15 mouse cellular contexts compared by ENCODE assay signal in genomic region chr5:143043902-143044301, GRCm38 (mm10).
DNase-seq lines count a peak whose midpoint lies in the region; TF ChIP-seq lines count a peak whose summit lies in the region.
"Had no signal": no experiment of that assay in that cellular context is flagged by ENCODE, and none has a peak within 500 bp of the region (broad histone marks: within the 10 kb centered on the region; RNA-seq: fewer than 3 reads in every experiment).

No protein-coding gene starts in this region.

- no peaks in the 10 kb centered on the region for H3K27me3 ChIP-seq in kidney, adult 2 months (replicated peaks; ENCODE audit: control insufficient read depth, insufficient read depth, low read length)
- H3K27me3 ChIP-seq: heart, embryonic 13.5 days; limb, embryonic 15.5 days had no signal

- no peak for TF ChIP-seq POLR2A in kidney, adult 2 months (IDR thresholded peaks at IDR 0.05; ENCODE audit: low read depth, low read length)

- WGBS in kidney, adult 2 months: 61% methylated on average over 2 of the region's 2 CpGs

- peaks cover 6% of the 10 kb centered on the region for H3K4me1 ChIP-seq in kidney, adult 2 months (ENCODE audit: control insufficient read depth, insufficient read depth, low read length)

- H3K36me3 ChIP-seq in kidney, adult 2 months (ENCODE audit: control insufficient read depth, insufficient read depth, low read length): 0 out of 2 replicates have a peak, but pooled peaks cover 1% of the 10 kb centered on the region

- H3K27ac ChIP-seq in layer of hippocampus, adult 2 months: peak overlapping the region; percentile 33; the same call in 1 of the 2 replicates
- no peak overlapping the region for H3K27ac ChIP-seq in kidney, adult 2 months (ENCODE audit: insufficient read depth, low read depth, low read length)
- H3K27ac ChIP-seq: embryonic facial prominence, embryonic 10.5 days; heart, embryonic 13.5 days; kidney, postnatal 0 days; limb, embryonic 15.5 days; midbrain, embryonic 10.5 days had no signal

- H3K4me3 ChIP-seq in layer of hippocampus, adult 2 months: no peak overlapping the region
- no peak overlapping the region for H3K4me3 ChIP-seq in kidney, adult 2 months (ENCODE audit: insufficient read depth, low read depth, low read length)
- H3K4me3 ChIP-seq: embryonic facial prominence, embryonic 10.5 days; heart, embryonic 13.5 days; limb, embryonic 15.5 days; midbrain, embryonic 10.5 days had no signal

- DNase-seq in layer of hippocampus, adult 2 months (ENCODE audit: low spot score in 2 of 2): no peak
- no peak for DNase-seq in layer of hippocampus, adult 9-11 months
- DNase-seq in 3134 (ENCODE audit: extremely low read depth, insufficient read length, low spot score) (peak; percentile 62), 3T3-L1 (ENCODE audit: low read depth, low spot score) (peak; percentile 61)
- DNase-seq in induced T-regulatory cell, adult 2 months (ENCODE audit: low read depth): peak; percentile 20
- DNase-seq in kidney, adult 2 months: no peak
- DNase-seq in thymus, postnatal 4 days: no peak
- DNase-seq: heart, adult 11 months; kidney, adult 11 months; right cerebral cortex, postnatal 4 days had no signal

- no peak for TF ChIP-seq CTCF in layer of hippocampus, adult 2 months (conservative IDR thresholded peaks at IDR 0.05)
- no peak for TF ChIP-seq CTCF in kidney, adult 2 months (conservative IDR thresholded peaks at IDR 0.05; ENCODE audit: insufficient read depth, insufficient read length, low read depth, low read length)

Comparison
In these comparisons a context has a peak if more than half of its experiments do, and no peak if none do; other contexts are left out.
1. DNase-seq: peak in 3134 (single experiment), 3T3-L1 (single experiment) and induced T-regulatory cell, adult 2 months (single experiment); none in layer of hippocampus, adult 2 months (0 of 2), layer of hippocampus, adult 9-11 months (single experiment), kidney, adult 2 months (single experiment) and thymus, postnatal 4 days (single experiment).